Mouse (Mus musculus) forebrain, embryonic 12.5 days (tissue): Measurements from ENCODE around the gene Sh3bp2. TPM values are rescaled to one million over a fixed set of nuclear protein-coding genes. Genes with fewer than 3 reads are reported as not detected.
"Not testable (repeated sequence)": the region's sequence is repeated elsewhere in the genome, so short reads cannot be mapped to it uniquely, and the experiment has no call there.

Experiments
- ATAC-seq: fragments of 200-750 bp; cut with Nextera tagmentation; 2 replicates; pipeline ENCODE4 v1.8.0; 2017; ENCODE audit warnings: moderate TSS enrichment; ENCODE audit not compliant: low FRiP score
- H3K27ac ChIP-seq: fragments of 300-500 bp; sonication (generic); 2 replicates; pipeline ENCODE4 v1.5.1; 2016; ENCODE audit warnings: mild to moderate bottlenecking
- H3K27me3 ChIP-seq: fragments of 300-500 bp; sonication (generic); 2 replicates; pipeline ENCODE4 v1.6.1; 2016; ENCODE audit warnings: mild to moderate bottlenecking
- H3K36me3 ChIP-seq: fragments of 300-500 bp; sonication (generic); replicated peaks from 2 replicates; pipeline ENCODE4 v1.6.1; 2016; ENCODE audit warnings: mild to moderate bottlenecking
- H3K4me1 ChIP-seq: fragments of 300-500 bp; sonication (generic); 2 replicates; pipeline ENCODE4 v1.6.1; 2016
- H3K4me2 ChIP-seq: fragments of 300-500 bp; sonication (generic); 2 replicates; pipeline ENCODE4 v1.6.1; 2016; ENCODE audit warnings: mild to moderate bottlenecking, moderate library complexity
- H3K4me3 ChIP-seq: fragments of 300-500 bp; sonication (generic); replicated peaks from 2 replicates; pipeline ENCODE4 v1.5.1; 2016; ENCODE audit warnings: mild to moderate bottlenecking
- H3K9ac ChIP-seq: fragments of 300-500 bp; sonication (generic); 2 replicates; pipeline ENCODE4 v1.6.1; 2016; ENCODE audit warnings: mild to moderate bottlenecking
- H3K9me3 ChIP-seq: fragments of 300-500 bp; sonication (generic); 2 replicates; pipeline ENCODE4 v1.6.1; 2016
- WGBS: fragments of 180-500 bp; shearing (Covaris S2); methylation state at CpG from one replicate; pipeline ENCODE4 v1.1.7; 2016; 5-methylcytosine and 5-hydroxymethylcytosine counted together
- polyA plus RNA-seq: library from polyadenylated mRNA; unstranded; fragments of >200 nt; fragmentation: Nextera tagmentation; extraction: Ambion mirVana; gene quantifications from 2 replicates; pipeline ENCODE4 v1.2.1, GENCODE M21; 2016

Sh3bp2 gene
- polyA plus RNA-seq, 1 experiment from 2014 or later: 18.5 TPM

GRCm38 (mm10) chr5:34549483-34550221 lies 24.0 kb downstream of the Sh3bp2 start:
- H3K4me3 ChIP-seq: peak overlapping the region; percentile 89
- H3K9me3 ChIP-seq: no peaks in the 10 kb centered on the region
- H3K36me3 ChIP-seq: peaks cover 28% of the 10 kb centered on the region
- peak overlapping the region; percentile 62 for H3K4me2 ChIP-seq
- peak; percentile 92 for ATAC-seq
- H3K9ac ChIP-seq: peak overlapping the region; percentile 92
- peak overlapping the region; percentile 63; the same call in 1 of the 2 replicates for H3K27ac ChIP-seq
- H3K27me3 ChIP-seq: peaks cover 3% of the 10 kb centered on the region
- under 1% methylated on average over 47 of the region's 49 CpGs for whole genome bisulfite sequencing
- H3K4me1 ChIP-seq: peaks cover 28% of the 10 kb centered on the region

GRCm38 (mm10) chr5:34550251-34550650 lies 24.6 kb downstream of the Sh3bp2 start:
- 0 out of 2 replicates have a peak, but pooled peaks have one; percentile 6 for ATAC-seq
- Histone ChIP-seq H3K4me1 (peaks cover 28% of the 10 kb centered on the region), H3K36me3 (peaks cover 32% of the 10 kb centered on the region), H3K27me3 (peaks cover 3% of the 10 kb centered on the region), H3K9me3 (no peaks in the 10 kb centered on the region), H3K4me2 (peak overlapping the region; percentile 62), H3K27ac (no peak overlapping the region), H3K9ac (peak overlapping the region; percentile 92), H3K4me3 (peak overlapping the region; percentile 89)
- WGBS: 9% methylated on average over 6 of the region's 6 CpGs

- Histone ChIP-seq H3K27me3 (peaks cover 3% of the 10 kb centered on the region), H3K4me1 (peaks cover 28% of the 10 kb centered on the region), H3K27ac (no peak overlapping the region), H3K9me3 (no peaks in the 10 kb centered on the region), H3K4me2 (no peak overlapping the region; the same call in 1 of the 2 replicates), H3K9ac (no peak overlapping the region), H3K36me3 (peaks cover 48% of the 10 kb centered on the region), H3K4me3 (no peak overlapping the region)
- no peak for ATAC-seq
- WGBS: 98% methylated on average over 4 of the region's 4 CpGs
Observed at GRCm38 (mm10) chr5:34551821-34552220, 26.2 kb downstream of the Sh3bp2 start.

GRCm38 (mm10) chr5:34563854-34564253 lies 38.2 kb downstream of the Sh3bp2 start:
- H3K27me3 ChIP-seq: no peaks in the 10 kb centered on the region
- WGBS: 91% methylated on average over 1 of the region's 1 CpGs
- no peaks in the 10 kb centered on the region for H3K9me3 ChIP-seq
- H3K4me1 ChIP-seq: no peaks in the 10 kb centered on the region; the same call in 1 of the 2 replicates
- H3K36me3 ChIP-seq: peaks cover 55% of the 10 kb centered on the region
- H3K27ac ChIP-seq: no peak overlapping the region
- H3K9ac ChIP-seq: no peak overlapping the region
- no peak overlapping the region for H3K4me3 ChIP-seq
- ATAC-seq: no peak
- H3K4me2 ChIP-seq: no peak overlapping the region

- Histone ChIP-seq H3K9ac (no peak overlapping the region), H3K27ac (no peak overlapping the region), H3K27me3 (no peaks in the 10 kb centered on the region), H3K36me3 (peaks cover 51% of the 10 kb centered on the region), H3K4me3 (no peak overlapping the region), H3K9me3 (no peaks in the 10 kb centered on the region), H3K4me2 (no peak overlapping the region), H3K4me1 (no peaks in the 10 kb centered on the region; the same call in 1 of the 2 replicates)
- WGBS: 88% methylated on average over 4 of the region's 4 CpGs
- ATAC-seq: no peak
Observed at GRCm38 (mm10) chr5:34564291-34564690, 38.7 kb downstream of the Sh3bp2 start.

- ATAC-seq: no peak
- H3K9ac ChIP-seq: no peak overlapping the region
- WGBS: 87% methylated on average over 7 of the region's 7 CpGs
Observed at GRCm38 (mm10) chr5:34565545-34566283, 40.1 kb downstream of the Sh3bp2 start.

GRCm38 (mm10) chr5:34571551-34571950 lies 45.9 kb downstream of the Sh3bp2 start:
- Histone ChIP-seq H3K27ac (no peak overlapping the region), H3K4me2 (no peak overlapping the region), H3K9ac (no peak overlapping the region), H3K4me3 (no peak overlapping the region), H3K27me3 (no peaks in the 10 kb centered on the region), H3K4me1 (peaks cover 17% of the 10 kb centered on the region), H3K36me3 (no peaks in the 10 kb centered on the region), H3K9me3 (no peaks in the 10 kb centered on the region)
- ATAC-seq: no peak
- WGBS: 90% methylated on average over 3 of the region's 3 CpGs

More at GRCm38 (mm10) chr5:34565545-34566283, 40.1 kb downstream of the Sh3bp2 start:
- no peaks in the 10 kb centered on the region; the same call in 1 of the 2 replicates for H3K4me1 ChIP-seq
- H3K36me3 ChIP-seq: peaks cover 37% of the 10 kb centered on the region
- H3K9me3 ChIP-seq: no peaks in the 10 kb centered on the region
- no peak overlapping the region; the same call in 1 of the 2 replicates for H3K27ac ChIP-seq
- H3K4me2 ChIP-seq: no peak overlapping the region
- H3K4me3 ChIP-seq: no peak overlapping the region
- no peaks in the 10 kb centered on the region for H3K27me3 ChIP-seq

- not testable (repeated sequence) for H3K9me3 ChIP-seq, H3K36me3 ChIP-seq, H3K27me3 ChIP-seq, ATAC-seq
- peak overlapping the region; percentile 99 for H3K9ac ChIP-seq
- H3K4me3 ChIP-seq: peak overlapping the region; percentile 98
- 54% methylated on average over 4 of the region's 4 CpGs for WGBS
- H3K27ac ChIP-seq: peak overlapping the region; percentile 91
- H3K4me1 ChIP-seq: peaks cover 17% of the 10 kb centered on the region
- peak overlapping the region; percentile 68 for H3K4me2 ChIP-seq
Observed at GRCm38 (mm10) chr5:34572568-34572967, 46.9 kb downstream of the Sh3bp2 start.

- H3K27me3 ChIP-seq: no peaks in the 10 kb centered on the region
- peak; percentile 100 for ATAC-seq
- peak within 1 kb of the TSS; percentile 99 for H3K9ac ChIP-seq
- H3K27ac ChIP-seq: peak within 1 kb of the TSS; percentile 93
- H3K4me3 ChIP-seq: peak within 1 kb of the TSS; percentile 98
- WGBS: under 1% methylated on average over 77 of the region's 84 CpGs
- H3K36me3 ChIP-seq: 0 out of 2 replicates have a peak, but pooled peaks cover 5% of the 10 kb centered on the region
- H3K4me1 ChIP-seq: peaks cover 17% of the 10 kb centered on the region
- H3K4me2 ChIP-seq: peak within 1 kb of the TSS; percentile 68
- no peaks in the 10 kb centered on the region for H3K9me3 ChIP-seq
Observed at GRCm38 (mm10) chr5:34573268-34574221, 47.9 kb downstream of the Sh3bp2 start, which contains the start of gene Add1. Gene Add1, plus strand, starts transcription at chr5:34573664.

- H3K27ac ChIP-seq: no peak overlapping the region
- H3K27me3 ChIP-seq: no peaks in the 10 kb centered on the region
- peaks cover 17% of the 10 kb centered on the region for H3K4me1 ChIP-seq
- H3K9ac ChIP-seq: peak overlapping the region; percentile 99
- no peak for ATAC-seq
- no peaks in the 10 kb centered on the region for H3K9me3 ChIP-seq
- WGBS: 46% methylated on average over 10 of the region's 10 CpGs
- peak overlapping the region; percentile 68 for H3K4me2 ChIP-seq
- H3K4me3 ChIP-seq: peak overlapping the region; percentile 98
- H3K36me3 ChIP-seq: 0 out of 2 replicates have a peak, but pooled peaks cover 5% of the 10 kb centered on the region
Observed at GRCm38 (mm10) chr5:34574721-34575120, 49.1 kb downstream of the Sh3bp2 start.

- ATAC-seq: no peak
- H3K4me1 ChIP-seq: peaks cover 17% of the 10 kb centered on the region
- no peaks in the 10 kb centered on the region for H3K27me3 ChIP-seq
- no peak overlapping the region for H3K4me3 ChIP-seq
- no peaks in the 10 kb centered on the region for H3K9me3 ChIP-seq
- 96% methylated on average over 1 of the region's 1 CpGs for WGBS
- no peak overlapping the region for H3K27ac ChIP-seq
- H3K36me3 ChIP-seq: 0 out of 2 replicates have a peak, but pooled peaks cover 5% of the 10 kb centered on the region
- H3K9ac ChIP-seq: no peak overlapping the region
- no peak overlapping the region for H3K4me2 ChIP-seq
Observed at GRCm38 (mm10) chr5:34576286-34576685, 50.6 kb downstream of the Sh3bp2 start.
